Mouse (Mus musculus) testis, adult 2 months (tissue): ENCODE results near the gene Rgs7. TPM values are rescaled to one million over a fixed set of nuclear protein-coding genes. Genes with fewer than 3 reads are reported as not detected.

Experiments used
- H3K27ac ChIP-seq: fragments of 200-500 bp; 2 replicates; pipeline ENCODE4 v1.5.1; 2012; ENCODE audit warnings: low read depth, low read length; ENCODE audit not compliant: control insufficient read depth, insufficient read depth
- H3K27me3 ChIP-seq: fragments of 200-500 bp; 2 replicates; pipeline ENCODE4 v1.6.1; 2012; ENCODE audit warnings: mild to moderate bottlenecking, low read length, moderate library complexity; ENCODE audit not compliant: control insufficient read depth, insufficient read depth
- H3K36me3 ChIP-seq: fragments of 200-500 bp; 2 replicates; pipeline ENCODE4 v1.6.1; 2012; ENCODE audit warnings: mild to moderate bottlenecking, low read length; ENCODE audit not compliant: control insufficient read depth, insufficient read depth
- H3K4me1 ChIP-seq: fragments of 200-500 bp; 2 replicates; pipeline ENCODE4 v1.6.1; 2012; ENCODE audit warnings: low read length; ENCODE audit not compliant: control insufficient read depth, insufficient read depth
- H3K4me3 ChIP-seq: fragments of 200-500 bp; 2 replicates; pipeline ENCODE4 v1.5.1; 2012; ENCODE audit warnings: low read depth, mild to moderate bottlenecking, low read length, moderate library complexity, mixed read lengths; ENCODE audit not compliant: control insufficient read depth
- CTCF ChIP-seq: fragments of 200-500 bp; IDR thresholded peaks from 2 replicates; pipeline ENCODE4 v1.5.1; 2012; ENCODE audit warnings: low read depth, mild to moderate bottlenecking, inconsistent platforms, low read length, moderate library complexity; ENCODE audit not compliant: control insufficient read depth, insufficient read depth, insufficient replicate concordance
- POLR2A ChIP-seq: fragments of 200-500 bp; IDR thresholded peaks from 2 replicates; pipeline ENCODE4 v1.6.1; 2012; ENCODE audit warnings: low read depth, mild to moderate bottlenecking, inconsistent platforms, low read length, moderate library complexity; ENCODE audit not compliant: control insufficient read depth
- polyA plus RNA-seq: library from polyadenylated mRNA; depleted of rRNA; stranded (reverse); fragments of >200 nt; gene quantifications from 2 replicates; pipeline ENCODE4 v1.2.3, GENCODE M21; 2012

The Rgs7 gene
- polyA plus RNA-seq, 1 experiment = 0.15 TPM

GRCm38 (mm10) chr1:175427112-175427511 lies 65.2 kb downstream of the Rgs7 start:
- Histone ChIP-seq H3K4me3 (no peak overlapping the region), H3K27ac (no peak overlapping the region), H3K4me1 (no peaks in the 10 kb centered on the region), H3K36me3 (no peaks in the 10 kb centered on the region), H3K27me3 (no peaks in the 10 kb centered on the region)
- TF ChIP-seq CTCF (no peak), POLR2A (no peak)

- H3K27ac ChIP-seq = no peak overlapping the region
- TF ChIP-seq CTCF (no peak), POLR2A (no peak)
- no peaks in the 10 kb centered on the region for H3K4me1 ChIP-seq
- H3K4me3 ChIP-seq = no peak overlapping the region
- H3K36me3 ChIP-seq = no peaks in the 10 kb centered on the region
- no peaks in the 10 kb centered on the region for H3K27me3 ChIP-seq
Measured at GRCm38 (mm10) chr1:175426393-175426792, 65.9 kb downstream of the Rgs7 start.

- Histone ChIP-seq H3K4me3 (no peak overlapping the region), H3K27me3 (no peaks in the 10 kb centered on the region), H3K36me3 (no peaks in the 10 kb centered on the region), H3K27ac (no peak overlapping the region), H3K4me1 (no peaks in the 10 kb centered on the region)
- no peak for TF ChIP-seq CTCF
- no peak for TF ChIP-seq POLR2A
Measured at GRCm38 (mm10) chr1:175420883-175421282, 71.4 kb downstream of the Rgs7 start.

DNA sequence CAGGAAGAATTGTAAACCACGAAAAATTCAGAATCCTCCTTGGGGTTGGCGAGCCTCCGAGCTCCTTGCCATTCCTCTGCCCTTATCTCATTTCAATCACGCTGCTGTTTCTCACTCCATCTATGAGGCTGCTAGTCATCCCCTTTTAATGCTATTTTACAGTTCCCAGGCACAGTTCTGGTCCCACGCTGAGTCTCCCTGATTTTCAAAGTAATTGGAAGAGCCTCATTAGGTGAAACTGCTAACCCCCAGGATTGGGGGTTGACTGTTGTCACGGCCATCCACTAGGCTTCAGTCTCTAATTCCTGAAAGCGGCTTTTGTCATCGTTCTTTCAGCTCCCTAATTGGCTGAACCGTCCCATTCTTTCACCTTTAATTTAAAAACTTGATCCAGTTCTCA lies 76.6 kb downstream of the Rgs7 start:
- no peaks in the 10 kb centered on the region for H3K4me1 ChIP-seq
- TF ChIP-seq CTCF = no peak
- TF ChIP-seq POLR2A = no peak
- no peak overlapping the region for H3K4me3 ChIP-seq
- no peaks in the 10 kb centered on the region for H3K36me3 ChIP-seq
- H3K27me3 ChIP-seq = no peaks in the 10 kb centered on the region
- no peak overlapping the region for H3K27ac ChIP-seq

DNA sequence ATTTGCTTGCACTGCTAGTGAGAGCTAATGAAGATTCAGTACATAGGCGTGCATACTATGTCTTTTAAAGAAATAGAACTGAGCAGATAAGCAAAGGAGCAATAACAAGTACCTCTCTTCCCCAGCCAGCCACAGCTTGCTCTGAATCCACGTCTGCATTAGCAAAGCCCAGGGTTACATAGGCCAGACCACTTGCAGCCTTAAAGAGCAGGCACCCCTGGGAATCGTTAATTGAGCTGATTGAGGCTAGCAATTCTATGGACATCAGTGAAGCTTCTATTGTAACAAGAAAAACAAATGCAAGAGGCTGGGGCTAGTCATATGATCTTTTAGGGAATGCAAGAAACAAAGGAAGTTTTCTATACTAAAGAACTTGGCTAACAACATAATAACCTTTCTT lies 81.9 kb downstream of the Rgs7 start:
- TF ChIP-seq POLR2A (no peak), CTCF (no peak)
- Histone ChIP-seq H3K27ac (no peak overlapping the region), H3K4me1 (no peaks in the 10 kb centered on the region), H3K36me3 (no peaks in the 10 kb centered on the region), H3K27me3 (no peaks in the 10 kb centered on the region), H3K4me3 (no peak overlapping the region)

- H3K27ac ChIP-seq = no peak overlapping the region
- no peaks in the 10 kb centered on the region for H3K4me1 ChIP-seq
- no peaks in the 10 kb centered on the region for H3K27me3 ChIP-seq
- H3K36me3 ChIP-seq = no peaks in the 10 kb centered on the region
- no peak overlapping the region for H3K4me3 ChIP-seq
- no peak for TF ChIP-seq CTCF
Measured at GRCm38 (mm10) chr1:175391894-175392293, 100.4 kb downstream of the Rgs7 start.

DNA sequence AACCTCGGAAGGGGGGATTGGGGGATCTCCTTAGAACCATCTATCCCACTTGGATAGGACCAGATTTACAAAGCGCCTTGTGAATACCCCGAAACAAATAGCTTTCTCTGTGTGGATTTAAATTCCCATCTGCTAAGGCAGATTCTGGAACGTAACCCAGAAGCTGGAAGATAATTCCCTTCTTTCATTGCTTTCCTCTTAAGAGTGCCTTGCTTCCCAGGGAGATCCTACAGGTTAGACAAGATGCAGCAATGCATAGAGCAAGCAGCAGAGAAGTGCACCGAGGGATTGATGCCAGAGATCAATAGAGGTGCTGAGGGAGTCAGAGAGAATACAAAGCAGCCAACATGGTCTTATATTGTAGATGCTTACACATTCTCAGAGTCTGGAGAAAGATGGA lies 103.0 kb downstream of the Rgs7 start:
- no peak overlapping the region for H3K4me3 ChIP-seq
- no peak overlapping the region for H3K27ac ChIP-seq
- H3K4me1 ChIP-seq = peaks cover 2% of the 10 kb centered on the region; the same call in 1 of the 2 replicates
- TF ChIP-seq CTCF = no peak
- no peak for TF ChIP-seq POLR2A
- no peaks in the 10 kb centered on the region for H3K27me3 ChIP-seq
- no peaks in the 10 kb centered on the region for H3K36me3 ChIP-seq
